ENCODE assay signal across 9 mouse cellular contexts in genomic region chr10:34484014-34484411, GRCm38 (mm10). TPM values are rescaled to one million over a fixed set of nuclear protein-coding genes. Genes with fewer than 3 reads are reported as not detected.
DNase-seq lines count a peak whose midpoint lies in the region; ATAC-seq and TF ChIP-seq lines count a peak whose summit lies in the region.
"Had no signal": no experiment of that assay in that cellular context is flagged by ENCODE, and none has a peak within 500 bp of the region (broad histone marks: within the 10 kb centered on the region; RNA-seq: fewer than 3 reads in every experiment).

No protein-coding gene starts in this region.

- DNase-seq in urinary bladder, postnatal 14 days (ENCODE audit: low spot score): peak; percentile 56
- no peak for DNase-seq in urinary bladder, adult 2 months (ENCODE audit: low spot score)
- DNase-seq in heart, adult 8-10 months (ENCODE audit: low spot score): peak; percentile 30
- DNase-seq in kidney, postnatal 0 days (ENCODE audit: low spot score): peak; percentile 73
- DNase-seq in lung, postnatal 4 days: peak; percentile 26 to 28
- no peak for DNase-seq in MN1 (ENCODE audit: low spot score)
- no peak for DNase-seq in frontal cortex, postnatal 25 days (ENCODE audit: low spot score in 2 of 2)
- DNase-seq in layer of hippocampus, postnatal 36 days: no peak

- H3K4me1 ChIP-seq in kidney, postnatal 0 days (replicated peaks; ENCODE audit: insufficient read depth, low read length): no peaks in the 10 kb centered on the region
- H3K4me1 ChIP-seq: midbrain, embryonic 12.5 days had no signal

- WGBS in kidney, postnatal 0 days: 25% methylated on average over 14 of the region's 14 CpGs

- H3K4me3 ChIP-seq in kidney, postnatal 0 days (replicated peaks; ENCODE audit: low read depth, low read length): peak overlapping the region; percentile 32
- H3K4me3 ChIP-seq: midbrain, embryonic 12.5 days had no signal

- peak; percentile 50 for ATAC-seq in kidney, postnatal 0 days (replicated peaks; ENCODE audit: low FRiP score, low read depth)

- H3K27ac ChIP-seq in kidney, postnatal 0 days: peak overlapping the region; percentile 89
- H3K27ac ChIP-seq: midbrain, embryonic 12.5 days had no signal

- H3K27me3 ChIP-seq in kidney, postnatal 0 days (ENCODE audit: insufficient read depth, low read length): no peaks in the 10 kb centered on the region
- H3K27me3 ChIP-seq: midbrain, embryonic 12.5 days had no signal

- peak overlapping the region; percentile 50 for H3K4me2 ChIP-seq in kidney, postnatal 0 days (ENCODE audit: low read length)
- H3K4me2 ChIP-seq: midbrain, embryonic 12.5 days had no signal

- H3K9ac ChIP-seq in kidney, postnatal 0 days (ENCODE audit: low read depth, low read length): peak overlapping the region; percentile 67
- H3K9ac ChIP-seq: midbrain, embryonic 12.5 days had no signal

- H3K36me3 ChIP-seq in kidney, postnatal 0 days (ENCODE audit: insufficient read depth, low read length): no peaks in the 10 kb centered on the region
- H3K36me3 ChIP-seq: midbrain, embryonic 12.5 days had no signal

- no peaks in the 10 kb centered on the region for H3K9me3 ChIP-seq in kidney, postnatal 0 days (replicated peaks; ENCODE audit: low read length)
- H3K9me3 ChIP-seq: midbrain, embryonic 12.5 days had no signal

- TF ChIP-seq CTCF in kidney, postnatal 0 days (IDR thresholded peaks at IDR 0.05; ENCODE audit: low read depth): no peak

RNA-seq across cellular contexts. Expression of gene Frk, which starts 0.8 kb away (rescaled TPM):
- polyA plus RNA-seq in urinary bladder, adult 2 months (2012; rRNA removed): 7.7 and 8.0 TPM in 2 replicates
- total RNA-seq in heart, adult 8-10 months (2022): 1 to 10 TPM; 1.1 to 3.6 (median 2.1) TPM
- 20.5 and 21.3 TPM in 2 replicates for polyA plus RNA-seq in kidney, postnatal 0 days (2015; fragmentation: Nextera tagmentation; extraction: Ambion mirVana)
- total RNA-seq in layer of hippocampus, postnatal 36 days (2021): under 1 TPM; 0.20 to 0.30 TPM

Comparison
In these comparisons a context has a peak if more than half of its experiments do, and no peak if none do; other contexts are left out.
1. DNase-seq: peak in urinary bladder, postnatal 14 days (single experiment), heart, adult 8-10 months (single experiment), kidney, postnatal 0 days (single experiment) and lung, postnatal 4 days (2 of 2); none in urinary bladder, adult 2 months (single experiment), MN1 (single experiment), frontal cortex, postnatal 25 days (0 of 2) and layer of hippocampus, postnatal 36 days (0 of 2).